Mouse (Mus musculus) lung, adult 2 months (tissue): ENCODE measurements around the gene Nmnat3.

Experiments
- CTCF ChIP-seq: fragments of 200-500 bp; IDR thresholded peaks from 2 replicates; pipeline ENCODE4 v1.5.1; 2011; ENCODE audit warnings: mild to moderate bottlenecking, low read length, control low read depth; ENCODE audit not compliant: insufficient read depth
- POLR2A ChIP-seq: fragments of 200-500 bp; IDR thresholded peaks from 2 replicates; pipeline ENCODE4 v1.6.1; 2011; ENCODE audit warnings: low read depth, mild to moderate bottlenecking, control low read depth, low read length, borderline replicate concordance; ENCODE audit errors: extremely low read depth

GRCm38 (mm10) chr9:98424291-98424690, 137.1 kb downstream of the Nmnat3 start:
- TF ChIP-seq POLR2A (no peak), CTCF (no peak)
